In the genomic region with DNA sequence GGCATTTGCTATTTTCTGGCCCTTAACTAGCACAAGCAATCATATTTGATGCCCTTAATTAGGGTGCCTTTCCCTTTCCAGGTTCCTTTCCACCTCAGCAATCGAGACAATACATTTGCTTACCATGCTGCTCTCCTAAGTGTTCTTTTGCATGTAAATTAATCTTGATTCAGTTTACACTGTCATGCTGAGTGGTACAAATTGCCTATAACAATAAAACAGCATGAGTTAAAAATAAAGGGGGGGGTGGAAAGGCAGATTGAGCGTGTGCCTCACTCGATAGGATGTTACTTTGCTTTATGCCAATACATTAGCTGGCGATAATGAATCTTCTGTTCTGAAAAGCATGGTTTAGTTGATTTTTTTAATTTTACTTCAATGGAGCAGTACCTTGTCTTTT, we compare ENCODE assay signal across 27 mouse cellular contexts.
A peak's percentile ranks its signal among the peaks of the same experiment; 100 is the strongest.
DNase-seq lines count a peak whose midpoint lies in the region; ATAC-seq and TF ChIP-seq lines count a peak whose summit lies in the region.
"Had no signal": no experiment of that assay in that cellular context is flagged by ENCODE, and none has a peak within 500 bp of the region (broad histone marks: within the 10 kb centered on the region; RNA-seq: fewer than 3 reads in every experiment).

No protein-coding gene starts in this region.

- H3K9me3 ChIP-seq in hindbrain, embryonic 14.5 days (ENCODE audit: control insufficient read depth, low read length): no peaks in the 10 kb centered on the region
- no peaks in the 10 kb centered on the region for H3K9me3 ChIP-seq in hindbrain, embryonic 12.5 days (replicated peaks)
- H3K9me3 ChIP-seq in midbrain, postnatal 0 days (ENCODE audit: low read length): no peaks in the 10 kb centered on the region
- no peaks in the 10 kb centered on the region for H3K9me3 ChIP-seq in midbrain, embryonic 10.5 days (replicated peaks)
- no peaks in the 10 kb centered on the region for H3K9me3 ChIP-seq in forebrain, embryonic 13.5 days (replicated peaks)
- H3K9me3 ChIP-seq in neural tube, embryonic 14.5 days (ENCODE audit: control insufficient read depth, low read length): no peaks in the 10 kb centered on the region
- H3K9me3 ChIP-seq: embryonic facial prominence, embryonic 10.5 days; heart, embryonic 13.5 days; limb, embryonic 15.5 days; lung, embryonic 15.5 days; megakaryocyte, embryonic 14.5 days; midbrain, embryonic 15.5 days; stomach, embryonic 15.5 days had no signal

- H3K4me2 ChIP-seq in hindbrain, embryonic 14.5 days (replicated peaks): no peak overlapping the region
- no peak overlapping the region for H3K4me2 ChIP-seq in hindbrain, embryonic 12.5 days (replicated peaks)
- H3K4me2 ChIP-seq in midbrain, postnatal 0 days (ENCODE audit: low read depth, low read length, poor library complexity, severe bottlenecking): no peak overlapping the region
- peak overlapping the region; percentile 29 for H3K4me2 ChIP-seq in forebrain, embryonic 13.5 days
- H3K4me2 ChIP-seq in neural tube, embryonic 14.5 days (ENCODE audit: low read depth, low read length): no peak overlapping the region
- H3K4me2 ChIP-seq: heart, embryonic 13.5 days; limb, embryonic 15.5 days; lung, embryonic 15.5 days; midbrain, embryonic 15.5 days; stomach, embryonic 15.5 days had no signal

- no peak overlapping the region for H3K9ac ChIP-seq in hindbrain, embryonic 14.5 days
- H3K9ac ChIP-seq in hindbrain, embryonic 12.5 days: no peak overlapping the region
- H3K9ac ChIP-seq in midbrain, postnatal 0 days (replicated peaks; ENCODE audit: low read length, poor library complexity, severe bottlenecking): no peak overlapping the region
- H3K9ac ChIP-seq in forebrain, embryonic 13.5 days: no peak overlapping the region
- no peak overlapping the region for H3K9ac ChIP-seq in neural tube, embryonic 14.5 days (replicated peaks; ENCODE audit: low read depth, low read length)
- H3K9ac ChIP-seq: heart, embryonic 13.5 days; limb, embryonic 15.5 days; liver, embryonic 14.5 days; lung, embryonic 15.5 days; midbrain, embryonic 15.5 days; stomach, embryonic 15.5 days had no signal

- no peak overlapping the region for H3K4me3 ChIP-seq in hindbrain, embryonic 14.5 days (replicated peaks; ENCODE audit: low read length)
- no peak overlapping the region for H3K4me3 ChIP-seq in hindbrain, embryonic 12.5 days
- H3K4me3 ChIP-seq in midbrain, postnatal 0 days (ENCODE audit: low read depth, low read length): no peak overlapping the region
- no peak overlapping the region for H3K4me3 ChIP-seq in midbrain, embryonic 10.5 days
- no peak overlapping the region for H3K4me3 ChIP-seq in forebrain, embryonic 13.5 days
- H3K4me3 ChIP-seq in neural tube, embryonic 14.5 days (ENCODE audit: low read depth, low read length): no peak overlapping the region
- H3K4me3 ChIP-seq: embryonic facial prominence, embryonic 10.5 days; heart, adult 2 months; heart, embryonic 13.5 days; limb, embryonic 15.5 days; lung, embryonic 15.5 days; megakaryocyte, embryonic 14.5 days; midbrain, embryonic 15.5 days; stomach, embryonic 15.5 days had no signal

- H3K27ac ChIP-seq in hindbrain, embryonic 14.5 days: no peak overlapping the region
- no peak overlapping the region for H3K27ac ChIP-seq in hindbrain, embryonic 12.5 days
- H3K27ac ChIP-seq in midbrain, postnatal 0 days (ENCODE audit: low read depth, low read length): no peak overlapping the region
- no peak overlapping the region for H3K27ac ChIP-seq in midbrain, embryonic 10.5 days (replicated peaks)
- H3K27ac ChIP-seq in forebrain, embryonic 13.5 days: 0 out of 2 replicates have a peak overlapping the region, but pooled peaks have one; percentile 11
- H3K27ac ChIP-seq in neural tube, embryonic 14.5 days (ENCODE audit: low read depth, low read length): peak overlapping the region; percentile 62; the same call in 1 of the 2 replicates
- H3K27ac ChIP-seq: embryonic facial prominence, embryonic 10.5 days; heart, adult 2 months; heart, embryonic 13.5 days; limb, embryonic 15.5 days; liver, embryonic 14.5 days; lung, embryonic 15.5 days; midbrain, embryonic 15.5 days; stomach, embryonic 15.5 days had no signal

- WGBS in hindbrain, embryonic 14.5 days: 20% methylated on average over 4 of the region's 4 CpGs
- 32% methylated on average over 4 of the region's 4 CpGs for WGBS in hindbrain, embryonic 12.5 days
- WGBS in midbrain, postnatal 0 days: 50% methylated on average over 4 of the region's 4 CpGs
- 33% methylated on average over 4 of the region's 4 CpGs for WGBS in midbrain, embryonic 10.5 days
- WGBS in forebrain, embryonic 13.5 days: 5% methylated on average over 4 of the region's 4 CpGs
- 20% methylated on average over 4 of the region's 4 CpGs for WGBS in neural tube, embryonic 14.5 days

- H3K36me3 ChIP-seq in hindbrain, embryonic 14.5 days (replicated peaks; ENCODE audit: control insufficient read depth, insufficient read depth): peaks cover 5% of the 10 kb centered on the region; the same call in 1 of the 2 replicates
- 0 out of 2 replicates have a peak, but pooled peaks cover 3% of the 10 kb centered on the region for H3K36me3 ChIP-seq in hindbrain, embryonic 12.5 days
- peaks cover 9% of the 10 kb centered on the region; the same call in 1 of the 2 replicates for H3K36me3 ChIP-seq in midbrain, postnatal 0 days (ENCODE audit: insufficient read depth, low read length)
- peaks cover 6% of the 10 kb centered on the region; the same call in 1 of the 2 replicates for H3K36me3 ChIP-seq in midbrain, embryonic 10.5 days
- H3K36me3 ChIP-seq in forebrain, embryonic 13.5 days (ENCODE audit: poor library complexity, severe bottlenecking): 0 out of 2 replicates have a peak, but pooled peaks cover 3% of the 10 kb centered on the region
- H3K36me3 ChIP-seq in neural tube, embryonic 14.5 days (ENCODE audit: control insufficient read depth, insufficient read depth, low read length): no peaks in the 10 kb centered on the region
- H3K36me3 ChIP-seq: lung, embryonic 15.5 days; midbrain, embryonic 15.5 days had no signal

- ATAC-seq in hindbrain, embryonic 14.5 days (ENCODE audit: low FRiP score): 0 out of 2 replicates have a peak, but pooled peaks have one; percentile 61
- no peak for ATAC-seq in hindbrain, embryonic 12.5 days (ENCODE audit: low FRiP score)
- ATAC-seq in midbrain, postnatal 0 days (ENCODE audit: low FRiP score): no peak
- ATAC-seq in forebrain, embryonic 13.5 days: peak; percentile 74
- ATAC-seq in neural tube, embryonic 14.5 days (ENCODE audit: low read depth): peak; percentile 84
- ATAC-seq: inflammation-experienced regulatory T-cells, adult 6 months; midbrain, embryonic 15.5 days had no signal

- no peak for TF ChIP-seq CTCF in midbrain, postnatal 0 days (IDR thresholded peaks at IDR 0.05)

- peaks cover 7% of the 10 kb centered on the region; the same call in 1 of the 2 replicates for H3K4me1 ChIP-seq in hindbrain, embryonic 14.5 days (replicated peaks; ENCODE audit: control insufficient read depth, insufficient read depth, low read length)
- 0 out of 2 replicates have a peak, but pooled peaks cover 3% of the 10 kb centered on the region for H3K4me1 ChIP-seq in hindbrain, embryonic 12.5 days
- no peaks in the 10 kb centered on the region for H3K4me1 ChIP-seq in midbrain, postnatal 0 days (ENCODE audit: insufficient read depth, low read length)
- H3K4me1 ChIP-seq in midbrain, embryonic 10.5 days: peaks cover 10% of the 10 kb centered on the region
- peaks cover 62% of the 10 kb centered on the region for H3K4me1 ChIP-seq in forebrain, embryonic 13.5 days
- H3K4me1 ChIP-seq in neural tube, embryonic 14.5 days (ENCODE audit: control insufficient read depth, insufficient read depth, low read length): peaks cover 6% of the 10 kb centered on the region; the same call in 1 of the 2 replicates
- H3K4me1 ChIP-seq: limb, embryonic 15.5 days; megakaryocyte, embryonic 14.5 days; stomach, embryonic 15.5 days had no signal

- H3K27me3 ChIP-seq in hindbrain, embryonic 14.5 days (ENCODE audit: control insufficient read depth, insufficient read depth, low read length): peaks cover 29% of the 10 kb centered on the region
- H3K27me3 ChIP-seq in hindbrain, embryonic 12.5 days: peaks cover 59% of the 10 kb centered on the region
- H3K27me3 ChIP-seq in midbrain, postnatal 0 days (ENCODE audit: insufficient read depth, low read length): no peaks in the 10 kb centered on the region; the same call in 1 of the 2 replicates
- H3K27me3 ChIP-seq in midbrain, embryonic 10.5 days (ENCODE audit: low read depth, poor library complexity, severe bottlenecking): peaks cover 21% of the 10 kb centered on the region
- peaks cover 46% of the 10 kb centered on the region for H3K27me3 ChIP-seq in forebrain, embryonic 13.5 days
- H3K27me3 ChIP-seq in neural tube, embryonic 14.5 days (ENCODE audit: control insufficient read depth, insufficient read depth, low read length): no peaks in the 10 kb centered on the region
- H3K27me3 ChIP-seq: heart, embryonic 13.5 days; limb, embryonic 15.5 days; lung, embryonic 15.5 days; megakaryocyte, embryonic 14.5 days; stomach, embryonic 15.5 days had no signal

- DNase-seq in hindbrain, embryonic 14.5 days (ENCODE audit: low spot score): no peak
- peak; percentile 14 for DNase-seq in midbrain, postnatal 0 days (ENCODE audit: low spot score)
- DNase-seq in midbrain, embryonic 10.5 days (ENCODE audit: low spot score): no peak
- no peak for DNase-seq in lung, adult 18-20 months
- DNase-seq in ovary, postnatal 36 days (ENCODE audit: low spot score): no peak
- DNase-seq: adrenal gland, postnatal 14 days; cerebellum, postnatal 10 days; gastrocnemius, postnatal 14 days; heart, adult 2 months; heart, postnatal 14 days; kidney, adult 18-20 months; left cerebral cortex, postnatal 4 days; lung, postnatal 36 days; right cerebral cortex, postnatal 4 days; thymus, postnatal 36 days had no signal

Comparison
In these comparisons a context has a peak if more than half of its experiments do, and no peak if none do; other contexts are left out.
1. ATAC-seq: peak in hindbrain, embryonic 14.5 days (single experiment), forebrain, embryonic 13.5 days (single experiment) and neural tube, embryonic 14.5 days (single experiment); none in hindbrain, embryonic 12.5 days (single experiment) and midbrain, postnatal 0 days (single experiment).
2. H3K27ac ChIP-seq: peak in forebrain, embryonic 13.5 days (single experiment) and neural tube, embryonic 14.5 days (single experiment); none in hindbrain, embryonic 14.5 days (single experiment), hindbrain, embryonic 12.5 days (single experiment), midbrain, postnatal 0 days (single experiment) and midbrain, embryonic 10.5 days (single experiment).